Mouse (Mus musculus) embryo, embryonic 10 days (tissue): Measurements from ENCODE around the gene Tceal3.
"Not testable (repeated sequence)": the region's sequence is repeated elsewhere in the genome, so short reads cannot be mapped to it uniquely, and the experiment has no call there.

Experiments used
- DNase-seq: peaks from one replicate; pipeline ENCODE4 v3.0.0-alpha.2; 2015; ENCODE audit warnings: low spot score

Tceal3 gene

GRCm38 (mm10) chrX:136707446-136708167, 117.0 kb downstream of the Tceal3 start, which contains the start of gene Tceal1:
Gene Tceal1, plus strand, starts transcription at chrX:136707982.
- peak; percentile 82 for DNase-seq

GRCm38 (mm10) chrX:136708168-136708681, 117.6 kb downstream of the Tceal3 start:
- peak; percentile 64 for DNase-seq

GRCm38 (mm10) chrX:136708782-136709181, 118.1 kb downstream of the Tceal3 start:
- DNase-seq, result peak; percentile 27

- not testable (repeated sequence) for DNase-seq
Observed at GRCm38 (mm10) chrX:136714742-136715474, 124.3 kb downstream of the Tceal3 start.
